Mouse (Mus musculus): ENCODE measurements around the gene Fdps. TPM values are rescaled to one million over a fixed set of nuclear protein-coding genes. Genes with fewer than 3 reads are reported as not detected.
"Not testable (repeated sequence)": the region's sequence is repeated elsewhere in the genome, so short reads cannot be mapped to it uniquely, and the experiment has no call there.

Fdps gene
- polyA plus RNA-seq, 1 experiment from 2014 or later, result 625 TPM

- not testable (repeated sequence) for H3K27ac ChIP-seq (ENCODE audit: low read length)
Observed at GRCm38 (mm10) chr3:89082287-89082686, 19.5 kb downstream of the Fdps start.

GRCm38 (mm10) chr3:89077383-89077782, 24.4 kb downstream of the Fdps start:
- H3K27ac ChIP-seq (ENCODE audit: low read length), result peak overlapping the region; percentile 46
- H3K27me3 ChIP-seq (replicated peaks; ENCODE audit: control insufficient read depth, insufficient read depth, low read length), result no peaks in the 10 kb centered on the region
- no peaks in the 10 kb centered on the region for H3K9me3 ChIP-seq (ENCODE audit: control insufficient read depth, low read length)
- 79% methylated on average over 9 of the region's 9 CpGs for WGBS
- peak; percentile 95 for ATAC-seq
- H3K36me3 ChIP-seq (ENCODE audit: control insufficient read depth, insufficient read depth, low read length), result peaks cover 22% of the 10 kb centered on the region
- no peak overlapping the region for H3K9ac ChIP-seq (ENCODE audit: low read depth, low read length)
- H3K4me3 ChIP-seq (ENCODE audit: low read length), result no peak overlapping the region
- no peak overlapping the region for H3K4me2 ChIP-seq (ENCODE audit: low read depth, low read length)
- peaks cover 5% of the 10 kb centered on the region; the same call in 1 of the 2 replicates for H3K4me1 ChIP-seq (ENCODE audit: control insufficient read depth, insufficient read depth, low read length)

More at GRCm38 (mm10) chr3:89082287-89082686, 19.5 kb downstream of the Fdps start:
- not testable (repeated sequence) for H3K4me1 ChIP-seq (ENCODE audit: control insufficient read depth, insufficient read depth, low read length); H3K36me3 ChIP-seq (ENCODE audit: control insufficient read depth, insufficient read depth, low read length); H3K4me2 ChIP-seq (ENCODE audit: low read depth, low read length); ATAC-seq; H3K4me3 ChIP-seq (ENCODE audit: low read length); H3K9me3 ChIP-seq (ENCODE audit: control insufficient read depth, low read length); H3K27me3 ChIP-seq (replicated peaks; ENCODE audit: control insufficient read depth, insufficient read depth, low read length); H3K9ac ChIP-seq (ENCODE audit: low read depth, low read length)

- ATAC-seq, result no peak
- Histone ChIP-seq H3K9me3 (ENCODE audit: control insufficient read depth, low read length) (no peaks in the 10 kb centered on the region), H3K9ac (ENCODE audit: low read depth, low read length) (no peak overlapping the region)
Observed at GRCm38 (mm10) chr3:89067265-89067664, 34.5 kb downstream of the Fdps start.

DNA sequence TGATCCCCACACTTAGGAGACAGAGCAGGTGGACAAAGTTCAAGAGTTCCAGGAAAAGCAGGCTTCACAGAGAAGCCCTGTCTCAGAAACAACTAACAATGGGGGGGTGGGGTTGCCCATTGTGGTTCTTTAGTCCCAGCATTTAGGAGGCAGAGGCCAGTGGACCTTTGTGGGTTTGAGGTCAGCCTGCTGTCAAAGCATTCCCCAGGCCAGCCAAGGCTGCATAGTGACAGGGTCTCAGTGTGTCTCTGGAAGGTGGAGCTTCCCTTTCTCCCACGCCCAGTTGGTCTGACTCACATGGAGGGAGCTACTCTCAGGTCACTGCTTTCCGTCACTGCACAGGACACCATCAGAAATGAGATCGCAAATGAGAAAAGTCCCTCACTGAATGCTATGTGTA, 40.1 kb downstream of the Fdps start:
- Histone ChIP-seq H3K4me3 (ENCODE audit: low read length) (no peak overlapping the region), H3K4me1 (ENCODE audit: control insufficient read depth, insufficient read depth, low read length) (no peaks in the 10 kb centered on the region), H3K36me3 (ENCODE audit: control insufficient read depth, insufficient read depth, low read length) (peaks cover 17% of the 10 kb centered on the region), H3K9me3 (ENCODE audit: control insufficient read depth, low read length) (no peaks in the 10 kb centered on the region), H3K27me3 (replicated peaks; ENCODE audit: control insufficient read depth, insufficient read depth, low read length) (no peaks in the 10 kb centered on the region), H3K4me2 (ENCODE audit: low read depth, low read length) (no peak overlapping the region), H3K9ac (ENCODE audit: low read depth, low read length) (no peak overlapping the region), H3K27ac (ENCODE audit: low read length) (no peak overlapping the region)
- WGBS, result 75% methylated on average over 3 of the region's 3 CpGs
- ATAC-seq, result no peak

More at GRCm38 (mm10) chr3:89067265-89067664, 34.5 kb downstream of the Fdps start:
- Histone ChIP-seq H3K4me3 (ENCODE audit: low read length) (no peak overlapping the region), H3K27ac (ENCODE audit: low read length) (no peak overlapping the region), H3K36me3 (ENCODE audit: control insufficient read depth, insufficient read depth, low read length) (peaks cover 24% of the 10 kb centered on the region), H3K4me2 (ENCODE audit: low read depth, low read length) (no peak overlapping the region), H3K27me3 (replicated peaks; ENCODE audit: control insufficient read depth, insufficient read depth, low read length) (no peaks in the 10 kb centered on the region), H3K4me1 (ENCODE audit: control insufficient read depth, insufficient read depth, low read length) (no peaks in the 10 kb centered on the region)

- ATAC-seq, result no peak
- Histone ChIP-seq H3K27ac (ENCODE audit: low read length) (no peak overlapping the region), H3K27me3 (replicated peaks; ENCODE audit: control insufficient read depth, insufficient read depth, low read length) (no peaks in the 10 kb centered on the region), H3K9ac (ENCODE audit: low read depth, low read length) (no peak overlapping the region), H3K36me3 (ENCODE audit: control insufficient read depth, insufficient read depth, low read length) (peaks cover 15% of the 10 kb centered on the region; the same call in 1 of the 2 replicates), H3K4me3 (ENCODE audit: low read length) (no peak overlapping the region), H3K4me2 (ENCODE audit: low read depth, low read length) (no peak overlapping the region), H3K9me3 (ENCODE audit: control insufficient read depth, low read length) (no peaks in the 10 kb centered on the region), H3K4me1 (ENCODE audit: control insufficient read depth, insufficient read depth, low read length) (no peaks in the 10 kb centered on the region)
- WGBS, result 80% methylated on average over 3 of the region's 3 CpGs
Observed at GRCm38 (mm10) chr3:89058783-89059182, 43.0 kb downstream of the Fdps start.

DNA sequence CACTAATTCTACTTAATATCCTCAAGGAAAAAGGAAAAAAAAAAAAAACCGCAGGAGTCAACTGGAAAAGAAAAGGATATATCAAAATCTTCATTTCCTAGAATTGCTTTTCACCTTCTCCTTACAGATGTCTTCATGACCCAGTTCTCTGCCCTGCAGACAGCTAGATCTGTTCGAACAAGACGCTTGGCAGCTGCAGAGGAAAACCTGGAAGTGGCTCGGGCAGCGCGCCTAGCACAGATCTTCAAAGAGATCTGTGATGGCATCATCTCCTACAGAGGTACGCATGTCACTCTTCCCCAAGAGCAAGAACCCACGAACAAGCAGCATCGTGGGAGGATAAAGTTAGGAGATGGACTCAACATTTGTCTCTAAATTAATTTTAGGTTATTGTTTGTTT, 43.4 kb downstream of the Fdps start:
- no peak for ATAC-seq
- WGBS, result 94% methylated on average over 9 of the region's 9 CpGs
- H3K4me1 ChIP-seq (ENCODE audit: control insufficient read depth, insufficient read depth, low read length), result no peaks in the 10 kb centered on the region
- H3K4me3 ChIP-seq (ENCODE audit: low read length), result no peak overlapping the region
- no peak overlapping the region for H3K4me2 ChIP-seq (ENCODE audit: low read depth, low read length)
- H3K27ac ChIP-seq (ENCODE audit: low read length), result no peak overlapping the region
- no peaks in the 10 kb centered on the region for H3K9me3 ChIP-seq (ENCODE audit: control insufficient read depth, low read length)
- H3K9ac ChIP-seq (ENCODE audit: low read depth, low read length), result no peak overlapping the region
- peaks cover 17% of the 10 kb centered on the region; the same call in 1 of the 2 replicates for H3K36me3 ChIP-seq (ENCODE audit: control insufficient read depth, insufficient read depth, low read length)
- no peaks in the 10 kb centered on the region for H3K27me3 ChIP-seq (replicated peaks; ENCODE audit: control insufficient read depth, insufficient read depth, low read length)

Other genes starting within 250 kb of the Fdps start
- gene Msto1, start 188.0 kb downstream of the Fdps start, polyA plus RNA-seq (2015; fragmentation: Nextera tagmentation; extraction: Ambion mirVana), result 43.4 and 45.6 TPM in 2 replicates
- gene Ash1l, start 151.3 kb downstream of the Fdps start, polyA plus RNA-seq (2015; fragmentation: Nextera tagmentation; extraction: Ambion mirVana), result 13.1 and 13.8 TPM in 2 replicates
- gene Dap3, start 150.8 kb downstream of the Fdps start, polyA plus RNA-seq (2015; fragmentation: Nextera tagmentation; extraction: Ambion mirVana), result 162 and 165 TPM in 2 replicates
- gene Rusc1, start 8.6 kb downstream of the Fdps start, polyA plus RNA-seq (2015; fragmentation: Nextera tagmentation; extraction: Ambion mirVana), result 31.0 and 34.2 TPM in 2 replicates
- 0.09 TPM in 1 of 2 replicates, not detected in the other for gene Gm43738, start 860 bp downstream of the Fdps start, polyA plus RNA-seq (2015; fragmentation: Nextera tagmentation; extraction: Ambion mirVana)
- gene Pklr, start 34.2 kb upstream of the Fdps start, polyA plus RNA-seq (2015; fragmentation: Nextera tagmentation; extraction: Ambion mirVana), result 148 and 174 TPM in 2 replicates
- 2.0 TPM in 2 replicates for gene Hcn3, start 58.2 kb upstream of the Fdps start, polyA plus RNA-seq (2015; fragmentation: Nextera tagmentation; extraction: Ambion mirVana)
- gene Clk2, start 62.8 kb upstream of the Fdps start, polyA plus RNA-seq (2015; fragmentation: Nextera tagmentation; extraction: Ambion mirVana), result 17.3 and 18.0 TPM in 2 replicates
- gene Scamp3, start 75.5 kb upstream of the Fdps start, polyA plus RNA-seq (2015; fragmentation: Nextera tagmentation; extraction: Ambion mirVana), result 141 and 142 TPM in 2 replicates
- gene Fam189b, start 81.2 kb upstream of the Fdps start, polyA plus RNA-seq (2015; fragmentation: Nextera tagmentation; extraction: Ambion mirVana), result 16.7 and 20.8 TPM in 2 replicates
- gene Gba, start 101.0 kb upstream of the Fdps start, polyA plus RNA-seq (2015; fragmentation: Nextera tagmentation; extraction: Ambion mirVana), result 73.1 and 87.5 TPM in 2 replicates
- 18.9 and 20.3 TPM in 2 replicates for gene Thbs3, start 113.2 kb upstream of the Fdps start, polyA plus RNA-seq (2015; fragmentation: Nextera tagmentation; extraction: Ambion mirVana)
- 214 and 234 TPM in 2 replicates for gene Mtx1, start 125.1 kb upstream of the Fdps start, polyA plus RNA-seq (2015; fragmentation: Nextera tagmentation; extraction: Ambion mirVana)
- gene Muc1, start 127.1 kb upstream of the Fdps start, polyA plus RNA-seq (2015; fragmentation: Nextera tagmentation; extraction: Ambion mirVana), result 13.2 and 13.4 TPM in 2 replicates
- 316 and 334 TPM in 2 replicates for gene Krtcap2, start 144.0 kb upstream of the Fdps start, polyA plus RNA-seq (2015; fragmentation: Nextera tagmentation; extraction: Ambion mirVana)
- 3.9 TPM in 2 replicates for gene Trim46, start 144.3 kb upstream of the Fdps start, polyA plus RNA-seq (2015; fragmentation: Nextera tagmentation; extraction: Ambion mirVana)
- 119 and 126 TPM in 2 replicates for gene Dpm3, start 157.4 kb upstream of the Fdps start, polyA plus RNA-seq (2015; fragmentation: Nextera tagmentation; extraction: Ambion mirVana)
- 62.7 and 74.1 TPM in 2 replicates for gene Slc50a1, start 168.6 kb upstream of the Fdps start, polyA plus RNA-seq (2015; fragmentation: Nextera tagmentation; extraction: Ambion mirVana)
- gene Efna1, start 179.2 kb upstream of the Fdps start, polyA plus RNA-seq (2015; fragmentation: Nextera tagmentation; extraction: Ambion mirVana), result 62.9 and 69.6 TPM in 2 replicates
- 5.9 and 7.5 TPM in 2 replicates for gene Efna3, start 221.0 kb upstream of the Fdps start, polyA plus RNA-seq (2015; fragmentation: Nextera tagmentation; extraction: Ambion mirVana)
- gene Efna4, start 236.1 kb upstream of the Fdps start, polyA plus RNA-seq (2015; fragmentation: Nextera tagmentation; extraction: Ambion mirVana), result 12.1 and 14.1 TPM in 2 replicates
- gene Adam15, start 248.0 kb upstream of the Fdps start, polyA plus RNA-seq (2015; fragmentation: Nextera tagmentation; extraction: Ambion mirVana), result 49.3 and 51.6 TPM in 2 replicates

Data from intestine, embryonic 16.5 days (tissue).